Mouse (Mus musculus) kidney, adult 8-10 months (tissue): ENCODE measurements around the gene Poglut1.
"Not testable (repeated sequence)": the region's sequence is repeated elsewhere in the genome, so short reads cannot be mapped to it uniquely, and the experiment has no call there.

Experiments used
- DNase-seq, 2 experiments: peaks; one replicate each; pipeline ENCODE4 v3.0.0; 2022

Gene Poglut1

DNA sequence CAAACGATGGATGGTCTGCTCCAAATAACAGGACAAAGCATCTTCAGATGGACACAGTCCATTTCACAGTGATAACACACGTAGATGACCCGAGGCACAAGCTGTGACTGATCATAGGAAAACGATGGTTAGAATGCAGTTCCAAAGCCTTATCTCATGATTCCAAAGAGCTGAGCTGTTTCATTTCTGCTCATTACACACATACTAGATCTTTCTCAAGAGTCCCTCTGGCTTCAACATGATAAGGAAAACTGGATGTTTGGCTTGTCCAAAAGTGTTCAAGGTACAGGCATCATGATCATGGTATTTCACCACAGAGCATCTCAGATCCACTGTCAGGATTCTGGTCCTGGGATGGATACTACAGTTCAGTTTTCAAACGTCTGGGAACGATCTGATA lies 23.8 kb downstream of the Poglut1 start:
- DNase-seq = no peak

DNA sequence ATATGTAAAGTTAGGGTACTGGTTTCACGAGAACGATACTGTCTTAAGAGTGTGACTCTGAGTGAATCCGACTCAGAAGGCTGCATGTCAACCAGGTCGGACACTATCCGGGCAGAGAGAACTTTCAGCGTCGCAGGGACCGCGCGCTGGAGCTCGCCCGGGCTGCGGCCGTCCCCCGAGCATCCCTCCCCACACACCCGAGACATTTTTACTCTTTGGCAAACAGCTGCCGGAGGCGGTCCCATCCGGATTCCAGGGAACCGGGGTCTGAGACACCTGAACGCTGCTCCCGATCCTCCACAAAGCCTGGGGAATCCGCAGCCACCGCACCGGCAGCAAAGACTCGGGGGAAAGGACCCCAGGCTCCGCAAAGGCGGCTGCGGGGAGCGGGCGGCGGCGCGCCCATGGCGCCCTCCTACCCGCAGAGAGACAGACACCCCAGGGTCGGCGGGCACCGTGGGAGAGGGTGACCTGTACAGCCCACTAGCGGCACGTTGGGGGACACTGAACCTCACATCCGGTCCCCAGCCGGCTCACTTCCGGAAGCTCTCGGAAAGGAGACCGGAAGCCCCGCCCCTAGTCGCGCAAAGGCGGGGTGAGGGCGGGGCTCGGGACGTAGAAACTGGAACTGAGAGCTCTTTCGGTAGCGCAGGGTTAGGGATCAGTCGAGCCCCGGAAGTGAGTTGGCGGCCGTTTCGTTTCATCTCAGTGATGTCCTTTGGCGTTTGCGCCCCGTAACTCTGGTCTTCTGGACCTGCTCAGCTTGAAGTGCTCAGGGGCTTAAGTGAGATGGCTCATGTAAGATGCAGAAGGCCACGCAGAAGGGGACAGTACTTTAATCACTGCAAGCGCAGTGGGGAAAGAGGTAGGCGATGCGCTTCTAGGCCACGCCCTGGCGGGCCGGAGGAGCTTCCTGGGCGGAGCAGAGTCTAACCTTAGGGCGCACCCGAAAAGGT lies 27.7 kb downstream of the Poglut1 start, which contains the start of gene Timmdc1:
TSS of gene Timmdc1 (minus strand) at position 535 of the 956 bp plus-strand sequence.
- peak; percentile 96 to 97 for DNase-seq

DNA sequence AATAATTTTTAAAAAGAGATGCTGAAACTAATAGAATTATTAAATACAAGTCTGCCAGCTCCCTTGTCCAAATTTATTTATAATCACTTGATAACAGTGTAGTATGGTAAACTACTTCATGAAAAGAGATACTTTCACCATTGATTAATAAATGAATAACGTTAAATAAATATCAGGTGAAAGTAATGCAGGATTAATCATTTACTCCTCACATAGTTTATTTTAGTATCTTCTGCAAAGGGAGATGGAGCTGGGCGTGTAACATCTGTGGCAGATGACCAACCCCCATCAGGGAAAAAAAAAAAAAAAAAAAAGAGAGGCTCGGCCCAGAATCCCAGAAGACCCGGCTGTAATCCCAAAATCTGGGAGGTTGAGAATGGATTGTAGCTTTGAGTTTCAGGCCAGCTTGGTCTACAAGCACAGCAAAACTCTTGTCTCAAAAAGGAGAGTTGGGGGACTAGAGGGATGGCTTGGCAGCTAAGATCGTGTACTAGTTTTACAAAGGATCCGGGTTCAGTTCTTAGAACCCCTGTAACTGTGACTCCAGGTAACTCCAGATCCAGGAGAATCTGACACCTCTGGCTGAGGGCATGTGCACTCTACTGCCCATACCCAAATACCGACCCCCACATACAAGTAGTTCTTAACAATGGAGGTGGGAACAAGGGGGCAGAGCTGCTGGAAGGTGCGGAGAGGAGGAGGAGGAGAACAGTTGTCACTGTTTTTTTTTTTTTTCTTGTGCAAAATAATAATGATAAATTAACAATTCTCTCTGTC lies 28.7 kb downstream of the Poglut1 start:
- DNase-seq = no peak

DNA sequence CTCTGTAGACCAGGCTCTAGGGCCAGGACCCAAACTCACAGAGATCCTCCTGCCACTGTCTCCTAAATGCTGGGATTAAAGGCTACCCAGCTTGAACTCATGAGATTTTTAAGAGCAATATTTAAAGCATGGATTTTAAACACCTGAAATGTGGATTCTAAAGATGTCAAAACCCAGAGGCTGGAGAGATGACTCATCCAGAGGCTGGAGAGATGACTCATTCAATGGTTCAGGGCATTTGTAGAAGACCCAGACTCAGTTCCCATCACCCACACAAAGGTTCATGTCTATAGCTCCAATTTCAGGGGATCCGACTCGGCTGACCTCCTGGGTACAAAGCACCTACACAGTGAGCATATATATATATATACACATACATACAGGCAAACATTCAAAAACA lies 30.9 kb downstream of the Poglut1 start:
- no peak for DNase-seq

DNA sequence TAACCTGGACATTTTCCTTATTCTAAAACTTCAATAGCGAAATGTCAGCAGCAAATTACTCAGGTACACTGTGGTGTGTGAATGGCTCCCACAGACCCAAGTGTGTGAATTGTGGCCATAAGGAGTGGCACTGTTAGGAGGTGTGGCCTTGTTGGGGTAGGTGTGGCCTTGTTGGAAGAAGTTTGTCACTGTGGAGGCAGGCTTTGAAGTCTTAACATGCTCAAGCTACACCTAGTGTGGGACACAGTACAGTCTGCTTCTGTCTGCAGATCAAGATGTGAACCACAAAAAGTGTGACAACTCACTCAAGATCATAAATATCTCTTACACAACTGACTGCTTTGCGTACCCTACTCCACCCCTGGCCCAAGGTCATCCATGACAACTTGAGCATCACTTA lies 39.2 kb downstream of the Poglut1 start:
- no peak for DNase-seq

DNA sequence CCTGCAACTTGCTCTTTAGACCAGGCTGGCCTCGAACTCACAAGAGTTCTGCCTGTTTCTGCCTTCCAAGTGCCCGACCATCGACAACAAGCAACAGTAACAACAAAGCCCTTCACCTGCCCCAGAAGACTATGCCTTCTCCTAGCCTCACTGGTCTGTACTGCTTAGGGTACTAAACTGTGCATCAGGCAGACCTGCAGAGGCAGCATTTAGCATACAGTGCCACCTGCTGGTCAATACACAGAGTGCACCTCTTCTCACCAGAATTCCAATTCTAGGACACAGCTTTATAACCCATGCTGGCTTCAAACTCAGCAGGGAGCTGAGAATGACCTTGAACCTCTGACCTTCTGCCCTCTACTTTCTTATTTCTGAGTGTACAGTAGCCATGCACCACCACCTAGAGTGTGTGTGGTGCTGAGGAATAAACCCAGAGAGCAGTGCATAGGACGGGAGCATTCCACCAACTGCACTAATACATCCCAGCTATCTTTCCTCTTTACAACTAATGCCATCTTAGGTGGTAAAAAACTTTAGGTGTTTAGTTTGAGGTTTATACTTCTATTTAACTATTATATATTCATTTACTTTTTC lies 43.9 kb downstream of the Poglut1 start:
- peak; percentile 44 to 59 for DNase-seq

DNA sequence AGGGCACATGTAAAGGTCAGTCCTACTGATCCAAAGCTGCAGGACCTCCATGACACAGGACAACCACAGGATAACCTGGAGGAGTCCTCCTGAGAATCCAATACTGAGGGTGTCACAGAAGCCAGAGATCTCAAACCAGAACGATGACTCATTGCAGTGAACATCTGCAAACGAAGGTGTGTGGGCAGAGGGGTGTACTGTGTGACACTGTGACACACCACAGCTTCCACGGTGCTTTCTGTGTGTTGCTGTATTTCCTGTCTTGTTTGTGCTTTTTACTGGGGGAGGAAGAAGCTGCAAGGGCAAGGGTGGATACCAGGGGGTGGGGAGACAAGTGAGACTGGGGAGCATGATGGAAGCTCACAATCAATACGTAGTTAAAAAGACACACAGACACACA lies 46.5 kb downstream of the Poglut1 start:
- no peak for DNase-seq

DNA sequence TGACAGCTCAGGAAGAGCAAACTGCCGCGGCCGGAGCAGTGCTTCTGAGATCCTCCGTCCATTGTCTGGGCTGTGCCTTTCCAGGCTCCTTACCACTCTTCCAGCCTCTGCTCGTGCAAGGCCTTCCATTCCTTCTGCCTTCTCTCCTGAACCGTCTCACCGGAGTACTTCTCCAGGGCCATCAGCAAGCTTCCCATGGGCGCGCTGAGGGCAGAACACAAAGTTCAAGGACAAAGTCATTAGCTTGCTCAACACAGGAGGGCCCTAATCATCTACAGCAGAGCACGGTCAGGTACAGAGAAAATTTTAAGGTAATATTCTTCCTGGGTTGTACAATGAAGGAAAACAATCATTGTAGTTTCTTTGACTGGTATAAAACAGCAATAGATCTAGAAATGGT lies 47.6 kb downstream of the Poglut1 start:
- DNase-seq = no peak

DNA sequence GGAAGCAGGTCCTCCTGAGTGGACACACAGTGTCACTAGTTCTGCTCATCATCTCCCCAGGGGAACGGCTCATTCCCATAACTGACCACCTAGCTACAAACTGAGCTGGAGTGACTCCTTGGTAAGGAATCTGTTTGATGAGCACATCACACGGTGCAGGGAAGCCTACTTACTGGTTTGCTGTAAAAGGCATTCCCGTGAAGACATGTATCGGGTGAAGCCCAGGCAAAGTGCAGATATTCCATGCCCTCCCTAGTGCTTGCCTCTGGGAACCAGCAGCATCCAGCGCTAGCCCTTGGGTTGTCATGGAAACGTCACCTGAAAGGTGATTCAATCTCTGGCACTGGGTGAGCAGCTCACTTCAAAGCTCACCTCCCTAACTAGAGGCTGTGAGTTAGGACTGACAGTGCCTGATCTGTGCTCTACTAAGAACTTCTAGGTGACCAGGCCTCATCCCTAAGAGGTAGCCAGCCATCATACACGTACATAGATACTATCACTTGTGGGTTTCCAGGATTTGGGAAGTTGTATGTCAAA lies 53.4 kb downstream of the Poglut1 start:
- DNase-seq = no peak

DNA sequence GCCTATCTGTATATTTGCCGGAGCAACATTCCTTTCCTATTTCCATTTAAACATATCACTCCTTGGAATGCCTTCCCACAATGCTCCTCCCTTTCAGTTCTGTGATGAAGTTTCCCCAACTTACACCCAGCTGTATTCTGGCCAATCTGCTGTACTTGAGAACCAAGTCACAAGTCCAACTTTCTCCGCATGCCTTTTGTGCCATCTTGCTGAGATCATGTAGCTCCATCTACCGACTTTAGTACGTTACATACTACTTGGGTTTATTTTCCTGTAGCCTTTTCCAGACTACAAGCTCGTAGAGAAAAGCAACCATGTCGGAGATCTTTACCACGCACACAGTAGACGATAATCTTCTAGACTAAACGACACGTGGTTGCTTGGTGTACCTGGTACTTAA lies 56.2 kb downstream of the Poglut1 start:
- DNase-seq = peak in 1 of 2 experiments; percentile 30

DNA sequence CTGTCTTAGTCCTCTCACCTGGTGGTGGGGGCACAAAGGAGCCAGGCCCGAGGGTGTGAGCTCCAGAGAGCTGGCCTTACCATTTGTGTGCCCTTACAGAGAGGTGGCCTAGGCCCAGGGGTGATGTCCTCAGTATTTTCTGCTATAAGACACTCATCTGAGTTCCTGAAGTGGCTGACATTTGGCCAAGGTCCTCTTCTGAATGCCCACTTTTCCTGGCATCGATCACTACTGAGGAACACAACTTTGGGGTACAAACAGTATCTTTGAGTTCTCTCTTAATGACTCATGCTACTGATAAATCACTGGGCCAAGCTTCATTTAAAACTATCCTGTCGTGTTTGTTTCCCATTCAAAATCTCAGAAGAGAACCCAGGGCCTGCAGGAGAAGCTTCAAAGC lies 57.5 kb downstream of the Poglut1 start:
- DNase-seq = no peak

DNA sequence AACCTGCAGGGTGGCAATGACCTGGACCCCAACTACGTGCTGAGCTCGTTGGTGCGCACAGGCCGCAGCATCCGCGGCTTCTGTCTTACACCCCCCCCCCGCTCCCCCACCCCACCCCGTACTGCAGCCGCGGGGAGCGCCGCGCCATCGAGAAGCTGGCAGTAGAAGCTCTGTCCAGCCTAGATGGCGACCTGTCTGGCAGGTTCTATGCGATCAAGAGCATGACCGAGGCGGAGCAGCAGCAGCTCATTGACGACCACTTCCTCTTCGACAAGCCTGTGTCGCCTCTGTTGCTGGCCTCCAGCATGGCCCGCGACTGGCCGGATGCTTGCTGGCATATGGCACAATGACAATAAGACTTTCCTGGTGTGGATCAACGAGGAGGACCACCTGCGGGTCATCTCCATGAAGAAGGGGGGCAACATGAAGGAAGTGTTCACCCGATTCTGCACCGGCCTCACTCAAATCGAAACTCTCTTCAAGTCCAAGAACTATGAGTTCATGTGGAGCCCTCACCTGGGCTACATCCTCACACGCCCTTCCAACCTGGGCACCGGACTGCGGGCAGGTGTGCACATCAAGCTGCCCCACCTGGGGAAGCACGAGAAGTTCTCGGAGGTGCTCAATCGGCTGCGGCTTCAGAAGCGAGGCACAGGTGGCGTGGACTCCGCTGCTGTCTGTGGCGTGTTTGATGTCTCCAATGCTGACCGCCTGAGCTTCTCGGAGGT lies 66.3 kb downstream of the Poglut1 start:
- DNase-seq = no peak

DNA sequence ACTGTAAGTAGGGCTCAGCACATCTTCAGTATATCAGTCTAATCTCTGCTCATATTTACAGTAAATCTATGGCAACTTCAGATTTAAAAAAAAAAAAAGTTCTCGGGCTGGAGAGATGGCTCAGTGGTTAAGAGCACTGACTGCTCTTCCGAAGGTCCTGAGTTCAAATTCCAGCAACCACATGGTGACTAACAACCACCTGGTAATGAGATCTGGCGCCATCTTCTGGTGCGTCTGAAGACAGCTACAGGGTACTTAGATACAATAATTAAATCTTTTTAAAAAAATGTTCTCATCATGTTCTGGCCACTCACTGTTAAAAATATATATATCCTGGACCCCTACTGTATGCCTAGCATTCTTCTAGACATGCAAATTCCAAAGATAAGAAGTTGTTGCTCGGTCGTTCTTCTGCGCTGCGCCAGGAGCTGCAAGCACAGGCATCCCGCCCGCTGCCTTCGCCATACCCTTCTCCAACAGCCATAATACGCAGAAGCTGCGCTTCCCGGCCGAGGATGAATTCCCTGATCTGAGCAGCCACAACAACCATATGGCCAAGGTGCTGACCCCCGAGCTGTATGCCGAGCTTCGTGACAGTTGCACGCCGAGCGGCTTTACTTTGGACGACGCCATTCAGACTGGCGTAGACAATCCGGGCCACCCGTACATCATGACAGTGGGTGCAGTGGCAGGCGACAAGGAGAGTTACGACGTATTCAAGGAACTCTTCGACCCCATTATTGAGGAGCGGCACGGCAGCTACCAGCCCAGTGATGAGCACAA lies 67.1 kb downstream of the Poglut1 start:
- DNase-seq = peak in 1 of 2 experiments; percentile 20

DNA sequence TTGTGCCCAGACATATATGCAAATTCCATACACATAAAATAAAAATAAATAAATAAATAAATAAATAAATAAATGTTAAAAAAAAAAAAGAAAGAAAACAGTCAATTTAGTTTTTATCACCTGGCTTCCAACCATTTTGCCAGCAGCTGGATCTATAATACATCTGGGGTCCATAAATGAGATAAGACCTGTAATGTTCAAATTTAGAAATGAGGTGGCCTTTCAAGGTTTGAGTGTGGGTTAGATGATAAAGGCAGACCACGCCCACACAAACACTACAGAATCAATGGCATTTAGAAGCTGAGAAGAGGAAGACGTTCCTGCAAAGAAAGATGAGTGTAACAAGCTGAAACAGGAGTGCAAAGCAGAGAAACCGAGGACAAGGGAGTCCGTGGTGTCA lies 68.7 kb downstream of the Poglut1 start:
- no peak for DNase-seq

DNA sequence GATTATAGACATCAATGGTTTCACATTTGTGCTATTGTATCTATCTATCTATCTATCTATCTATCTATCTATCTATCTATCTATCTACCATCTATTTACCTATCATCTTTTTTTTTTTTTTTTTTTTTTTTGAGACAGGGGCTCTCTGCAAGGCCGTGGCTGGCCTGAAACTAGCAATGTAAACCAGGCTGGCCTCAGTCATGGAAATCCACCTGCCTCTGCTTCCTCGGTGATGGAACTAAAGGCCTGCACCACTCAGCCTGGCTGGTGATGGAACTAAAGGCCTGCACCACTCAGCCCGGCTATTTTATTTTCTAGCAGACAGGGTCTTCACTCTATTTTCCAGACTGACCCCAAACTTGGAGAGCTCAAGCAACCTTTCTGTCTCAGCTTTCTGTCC lies 71.8 kb downstream of the Poglut1 start:
- no peak for DNase-seq

DNA sequence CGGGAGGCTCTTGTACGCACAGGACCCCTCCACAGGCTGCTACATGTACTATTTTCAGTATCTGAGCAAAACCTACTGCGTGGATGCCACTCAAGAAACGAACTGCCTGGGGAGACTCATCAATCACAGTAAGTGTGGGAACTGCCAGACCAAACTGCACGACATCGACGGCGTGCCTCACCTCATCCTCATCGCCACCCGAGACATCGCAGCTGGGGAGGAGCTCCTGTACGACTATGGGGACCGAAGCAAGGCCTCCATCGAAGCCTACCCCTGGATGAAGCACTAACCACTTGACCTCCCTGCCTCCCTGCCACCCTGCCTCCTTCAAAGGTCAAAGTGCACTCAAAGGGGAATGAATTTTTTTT lies 72.8 kb downstream of the Poglut1 start:
- not testable (repeated sequence) for DNase-seq

DNA sequence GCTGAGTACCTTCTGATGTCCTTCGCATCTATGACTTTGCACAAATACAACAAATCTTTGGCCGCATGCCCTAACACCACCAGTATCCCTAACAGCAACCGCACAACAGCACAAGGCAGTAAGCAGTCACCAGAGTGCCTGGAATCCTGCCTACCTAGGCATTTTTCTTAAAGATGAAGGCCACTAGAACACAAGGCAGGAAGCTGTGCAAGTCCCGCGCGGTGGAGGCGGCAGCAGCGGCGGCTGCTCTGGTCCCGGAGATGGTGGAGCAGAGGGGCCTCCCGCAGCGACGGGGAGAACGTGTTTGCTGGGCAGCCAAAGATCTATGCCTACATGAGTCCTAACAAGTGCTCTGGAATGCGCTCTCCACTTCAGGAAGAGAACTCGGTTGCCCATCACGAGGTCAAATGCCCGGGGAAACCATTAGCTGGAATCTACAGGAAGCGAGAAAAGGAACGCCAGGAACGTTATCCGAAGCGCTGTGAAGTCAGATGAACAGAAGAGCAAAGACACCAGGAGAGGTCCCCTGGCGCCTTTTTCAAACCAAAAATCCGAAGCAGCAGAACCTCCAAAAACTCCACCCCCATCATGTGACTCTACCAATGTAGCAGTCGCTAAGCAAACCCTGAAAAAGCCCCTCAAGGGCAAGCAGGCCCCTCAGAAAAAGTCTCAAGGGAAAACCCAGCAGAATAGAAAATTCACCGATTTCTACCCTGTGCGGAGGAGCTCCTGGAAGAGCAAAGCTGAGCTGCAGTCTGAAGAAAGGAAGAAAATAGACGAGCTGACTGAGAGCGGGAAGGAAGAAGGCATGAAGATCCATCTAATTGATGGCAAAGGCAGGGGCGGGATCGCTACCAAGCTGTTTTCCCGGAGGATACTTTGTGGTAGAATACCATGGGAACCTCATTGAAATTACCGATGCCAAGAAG lies 73.5 kb downstream of the Poglut1 start:
- peak in 1 of 2 experiments; percentile 19 for DNase-seq

DNA sequence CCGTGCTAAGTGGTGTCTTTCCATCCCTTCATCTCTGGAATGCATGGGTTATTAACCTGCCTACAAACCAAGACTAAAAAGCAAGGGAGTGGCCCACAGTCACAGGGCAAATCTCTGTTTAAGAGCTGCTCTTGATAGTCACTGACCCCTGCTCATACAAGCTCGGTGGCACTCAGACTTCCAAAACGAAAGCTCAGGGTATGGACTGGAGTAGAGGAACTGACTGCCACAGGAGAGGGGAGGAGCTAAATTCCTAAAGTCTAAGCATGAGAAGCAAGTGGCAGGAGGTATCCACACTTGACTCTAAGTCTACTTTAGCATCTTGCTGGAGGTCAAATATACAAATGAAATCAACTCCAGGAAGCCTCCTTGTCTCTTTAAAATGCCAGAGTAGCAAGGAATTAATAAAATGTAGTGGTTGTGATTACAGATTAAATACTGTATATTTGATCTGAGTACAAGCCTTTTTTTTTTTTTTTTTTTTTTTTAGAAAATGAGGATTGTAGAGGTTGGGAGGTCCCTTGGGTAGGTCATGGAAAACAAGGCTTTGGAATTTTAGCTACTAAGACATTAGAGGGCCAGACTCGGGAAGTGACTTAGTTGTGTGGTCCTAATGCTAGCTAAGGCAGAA lies 74.3 kb downstream of the Poglut1 start:
- no peak for DNase-seq
